Mouse (Mus musculus) limb, embryonic 10.5 days (tissue): Measurements from ENCODE around the gene Pbx2. TPM values are rescaled to one million over a fixed set of nuclear protein-coding genes. Genes with fewer than 3 reads are reported as not detected.
A peak's percentile ranks its signal among the peaks of the same experiment; 100 is the strongest.

Source experiments
- DNase-seq: peaks from one replicate; pipeline ENCODE4 v3.0.0-alpha.2; 2017; ENCODE audit warnings: low spot score
- H3K27ac ChIP-seq: fragments of 300-500 bp; sonication (generic); 2 replicates; pipeline ENCODE4 v1.5.1; 2016; ENCODE audit warnings: mild to moderate bottlenecking
- H3K27me3 ChIP-seq: fragments of 300-500 bp; sonication (generic); 2 replicates; pipeline ENCODE4 v1.6.1; 2016; ENCODE audit warnings: low read depth, mild to moderate bottlenecking; ENCODE audit not compliant: poor library complexity, severe bottlenecking
- H3K36me3 ChIP-seq: fragments of 300-500 bp; sonication (generic); 2 replicates; pipeline ENCODE4 v1.6.1; 2016; ENCODE audit warnings: mild to moderate bottlenecking, moderate library complexity
- H3K4me1 ChIP-seq: fragments of 300-500 bp; sonication (generic); 2 replicates; pipeline ENCODE4 v1.6.1; 2016
- H3K4me3 ChIP-seq: fragments of 300-500 bp; sonication (generic); 2 replicates; pipeline ENCODE4 v1.5.1; 2016; ENCODE audit warnings: mild to moderate bottlenecking, moderate library complexity
- H3K9me3 ChIP-seq: fragments of 300-500 bp; sonication (generic); replicated peaks from 2 replicates; pipeline ENCODE4 v1.6.1; 2016; ENCODE audit warnings: mild to moderate bottlenecking
- WGBS: fragments of 180-500 bp; shearing (Covaris S2); methylation state at CpG from one replicate; pipeline ENCODE4 v1.1.7; 2016; 5-methylcytosine and 5-hydroxymethylcytosine counted together
- polyA plus RNA-seq: library from polyadenylated mRNA; unstranded; fragments of >200 nt; fragmentation: Nextera tagmentation; extraction: Ambion mirVana; gene quantifications from 2 replicates; pipeline ENCODE4 v1.2.1, GENCODE M21; 2016

Pbx2 gene
- polyA plus RNA-seq, 1 experiment from 2014 or later = 22.5 TPM

GRCm38 (mm10) chr17:34583819-34584218, 7.2 kb upstream of the Pbx2 start:
- no peaks in the 10 kb centered on the region for H3K36me3 ChIP-seq
- H3K27me3 ChIP-seq = no peaks in the 10 kb centered on the region
- no peak for DNase-seq
- H3K4me1 ChIP-seq = peaks cover 44% of the 10 kb centered on the region
- no peak overlapping the region for H3K4me3 ChIP-seq
- H3K9me3 ChIP-seq = no peaks in the 10 kb centered on the region
- H3K27ac ChIP-seq = 0 out of 2 replicates have a peak overlapping the region, but pooled peaks have one; percentile 48
- 86% methylated on average over 8 of the region's 8 CpGs for WGBS

- Histone ChIP-seq H3K4me1 (peaks cover 57% of the 10 kb centered on the region), H3K27me3 (no peaks in the 10 kb centered on the region), H3K27ac (peak overlapping the region; percentile 100; the same call in 1 of the 2 replicates), H3K36me3 (no peaks in the 10 kb centered on the region), H3K4me3 (no peak overlapping the region), H3K9me3 (no peaks in the 10 kb centered on the region)
- WGBS = 95% methylated on average over 8 of the region's 8 CpGs
- DNase-seq = no peak
Measured at GRCm38 (mm10) chr17:34585121-34585520, 5.9 kb upstream of the Pbx2 start.

- H3K36me3 ChIP-seq = no peaks in the 10 kb centered on the region
- H3K27ac ChIP-seq = peak overlapping the region; percentile 100
- peak; percentile 66 for DNase-seq
- H3K27me3 ChIP-seq = no peaks in the 10 kb centered on the region
- H3K4me1 ChIP-seq = peaks cover 67% of the 10 kb centered on the region
- H3K9me3 ChIP-seq = no peaks in the 10 kb centered on the region
- H3K4me3 ChIP-seq = peak overlapping the region; percentile 95
- 24% methylated on average over 32 of the region's 32 CpGs for WGBS
Measured at GRCm38 (mm10) chr17:34585877-34586771, 4.9 kb upstream of the Pbx2 start.

- WGBS = under 1% methylated on average over 38 of the region's 38 CpGs
- DNase-seq = peak; percentile 93
- Histone ChIP-seq H3K36me3 (no peaks in the 10 kb centered on the region), H3K27me3 (no peaks in the 10 kb centered on the region), H3K27ac (peak overlapping the region; percentile 100), H3K4me3 (peak overlapping the region; percentile 95), H3K9me3 (no peaks in the 10 kb centered on the region), H3K4me1 (peaks cover 75% of the 10 kb centered on the region)
Measured at GRCm38 (mm10) chr17:34586796-34587422, 4.2 kb upstream of the Pbx2 start.

GRCm38 (mm10) chr17:34587423-34587811, 3.6 kb upstream of the Pbx2 start:
- DNase-seq = peak; percentile 97
- Histone ChIP-seq H3K36me3 (no peaks in the 10 kb centered on the region), H3K27ac (peak overlapping the region; percentile 100), H3K27me3 (no peaks in the 10 kb centered on the region), H3K9me3 (no peaks in the 10 kb centered on the region), H3K4me1 (peaks cover 79% of the 10 kb centered on the region), H3K4me3 (peak overlapping the region; percentile 95)
- WGBS = under 1% methylated on average over 50 of the region's 50 CpGs

GRCm38 (mm10) chr17:34587814-34588213, 3.3 kb upstream of the Pbx2 start:
- Histone ChIP-seq H3K27me3 (no peaks in the 10 kb centered on the region), H3K4me1 (peaks cover 80% of the 10 kb centered on the region), H3K4me3 (peak overlapping the region; percentile 95), H3K27ac (peak overlapping the region; percentile 100), H3K9me3 (no peaks in the 10 kb centered on the region), H3K36me3 (no peaks in the 10 kb centered on the region)
- no peak for DNase-seq
- 4% methylated on average over 19 of the region's 19 CpGs for WGBS

- no peaks in the 10 kb centered on the region for H3K27me3 ChIP-seq
- DNase-seq = no peak
- H3K9me3 ChIP-seq = no peaks in the 10 kb centered on the region
- H3K4me3 ChIP-seq = peak overlapping the region; percentile 95
- H3K36me3 ChIP-seq = no peaks in the 10 kb centered on the region
- WGBS = 69% methylated on average over 3 of the region's 3 CpGs
- H3K27ac ChIP-seq = peak overlapping the region; percentile 100
- peaks cover 84% of the 10 kb centered on the region for H3K4me1 ChIP-seq
Measured at GRCm38 (mm10) chr17:34588767-34589166, 2.3 kb upstream of the Pbx2 start.

GRCm38 (mm10) chr17:34589206-34589605, 1.9 kb upstream of the Pbx2 start:
- WGBS = 53% methylated on average over 7 of the region's 7 CpGs
- no peak for DNase-seq
- Histone ChIP-seq H3K27ac (peak overlapping the region; percentile 100), H3K9me3 (no peaks in the 10 kb centered on the region), H3K4me3 (peak overlapping the region; percentile 95), H3K36me3 (peaks cover 4% of the 10 kb centered on the region), H3K27me3 (no peaks in the 10 kb centered on the region), H3K4me1 (peaks cover 88% of the 10 kb centered on the region)

- Histone ChIP-seq H3K36me3 (peaks cover 9% of the 10 kb centered on the region), H3K4me1 (peaks cover 90% of the 10 kb centered on the region), H3K27ac (peak within 1 kb of the TSS; percentile 100), H3K4me3 (peak within 1 kb of the TSS; percentile 95), H3K9me3 (no peaks in the 10 kb centered on the region), H3K27me3 (no peaks in the 10 kb centered on the region)
- DNase-seq = no peak
- 13% methylated on average over 7 of the region's 7 CpGs for whole genome bisulfite sequencing
Measured at GRCm38 (mm10) chr17:34589681-34590101, 1.4 kb upstream of the Pbx2 start, which contains the start of gene Gpsm3. Gene Gpsm3 (plus strand): TSS chr17:34589806.

- 72% methylated on average over 15 of the region's 15 CpGs for WGBS
- DNase-seq = no peak
- peak overlapping the region; percentile 95 for H3K4me3 ChIP-seq
Measured at GRCm38 (mm10) chr17:34590154-34590987, 695 bp upstream of the Pbx2 start.

GRCm38 (mm10) chr17:34591994-34592375, 919 bp downstream of the Pbx2 start:
- H3K27me3 ChIP-seq = no peaks in the 10 kb centered on the region
- peak overlapping the region; percentile 95 for H3K4me3 ChIP-seq
- WGBS = under 1% methylated on average over 35 of the region's 35 CpGs
- H3K9me3 ChIP-seq = no peaks in the 10 kb centered on the region
- DNase-seq = peak; percentile 95
- H3K4me1 ChIP-seq = peaks cover 87% of the 10 kb centered on the region
- peak overlapping the region; percentile 100 for H3K27ac ChIP-seq
- peaks cover 29% of the 10 kb centered on the region for H3K36me3 ChIP-seq

More at GRCm38 (mm10) chr17:34590154-34590987, 695 bp upstream of the Pbx2 start:
- no peaks in the 10 kb centered on the region for H3K27me3 ChIP-seq
- H3K4me1 ChIP-seq = peaks cover 93% of the 10 kb centered on the region
- peak overlapping the region; percentile 100 for H3K27ac ChIP-seq
- H3K9me3 ChIP-seq = no peaks in the 10 kb centered on the region
- H3K36me3 ChIP-seq = peaks cover 15% of the 10 kb centered on the region
